Mouse (Mus musculus): ENCODE measurements around the gene Pex26.

The Pex26 gene

DNA sequence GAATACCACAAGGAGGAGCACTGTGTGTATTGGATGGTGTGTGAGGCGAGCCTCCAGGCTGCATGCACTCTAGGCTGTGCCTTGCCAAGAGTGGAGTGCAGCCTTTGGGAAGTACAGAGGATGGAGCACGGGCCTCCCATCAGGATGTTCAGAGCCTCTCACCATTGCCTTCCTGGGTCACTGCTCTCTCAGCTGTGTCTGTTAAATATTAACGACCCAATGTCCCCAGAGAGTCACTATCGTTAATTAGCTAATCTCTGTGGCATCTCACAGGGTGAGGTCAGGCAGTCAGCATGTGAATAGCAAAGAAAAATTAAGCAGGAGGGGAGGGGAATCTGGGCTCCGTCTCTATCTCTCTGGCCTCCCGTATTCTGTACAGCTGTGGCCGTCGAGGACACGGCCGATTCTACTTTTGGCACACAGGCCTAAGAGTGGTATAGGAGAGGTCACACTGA, 17.3 kb upstream of the Pex26 start:
- no peak for DNase-seq (ENCODE audit: low read depth, low spot score)

GRCm38 (mm10) chr6:121167381-121167975, 16.0 kb upstream of the Pex26 start:
- no peak for DNase-seq (ENCODE audit: low read depth, low spot score)

- no peak for DNase-seq (ENCODE audit: low read depth, low spot score)
Observed at GRCm38 (mm10) chr6:121171102-121171501, 12.4 kb upstream of the Pex26 start.

GRCm38 (mm10) chr6:121173471-121173870, 10.0 kb upstream of the Pex26 start:
- DNase-seq (ENCODE audit: low read depth, low spot score): no peak

GRCm38 (mm10) chr6:121174761-121175160, 8.7 kb upstream of the Pex26 start:
- DNase-seq (ENCODE audit: low read depth, low spot score): no peak

DNA sequence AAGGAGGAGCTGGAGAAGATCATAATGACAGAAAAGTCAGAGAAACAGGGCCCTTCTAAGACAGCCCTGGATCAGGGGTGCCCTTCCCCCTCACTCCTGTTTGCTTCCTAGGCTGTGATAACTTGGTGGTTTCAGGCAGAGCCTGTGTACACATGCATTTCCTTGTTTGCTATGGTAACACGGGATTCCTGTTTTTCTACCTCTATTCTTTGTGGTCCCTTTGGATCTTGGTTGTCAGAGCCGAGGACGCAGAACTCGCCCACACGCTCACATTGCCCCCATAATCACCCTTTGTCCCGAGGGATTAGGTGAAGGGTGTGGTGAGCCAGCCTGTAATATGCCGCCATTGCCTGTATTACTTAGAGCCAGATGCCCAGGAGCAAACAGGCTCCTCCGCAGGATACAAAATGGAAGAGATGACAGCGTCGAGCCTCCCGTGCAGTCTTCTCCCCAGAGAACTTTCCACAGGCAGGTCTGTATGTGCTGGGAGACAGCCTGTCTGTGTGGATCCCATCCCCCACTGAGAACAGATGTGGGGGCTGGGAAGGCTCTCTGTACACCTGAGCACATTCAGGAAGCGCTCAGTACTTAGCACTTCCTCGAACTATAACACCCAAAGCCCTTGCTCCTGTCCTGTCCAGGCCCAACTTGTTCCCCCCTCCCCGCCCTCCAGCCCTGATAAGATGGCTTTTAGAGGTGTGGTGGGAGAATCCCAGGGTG, 7.3 kb upstream of the Pex26 start:
- no peak for DNase-seq (ENCODE audit: low read depth, low spot score)

- DNase-seq (ENCODE audit: low read depth, low spot score): no peak
Observed at GRCm38 (mm10) chr6:121176731-121177098, 6.8 kb upstream of the Pex26 start.

DNA sequence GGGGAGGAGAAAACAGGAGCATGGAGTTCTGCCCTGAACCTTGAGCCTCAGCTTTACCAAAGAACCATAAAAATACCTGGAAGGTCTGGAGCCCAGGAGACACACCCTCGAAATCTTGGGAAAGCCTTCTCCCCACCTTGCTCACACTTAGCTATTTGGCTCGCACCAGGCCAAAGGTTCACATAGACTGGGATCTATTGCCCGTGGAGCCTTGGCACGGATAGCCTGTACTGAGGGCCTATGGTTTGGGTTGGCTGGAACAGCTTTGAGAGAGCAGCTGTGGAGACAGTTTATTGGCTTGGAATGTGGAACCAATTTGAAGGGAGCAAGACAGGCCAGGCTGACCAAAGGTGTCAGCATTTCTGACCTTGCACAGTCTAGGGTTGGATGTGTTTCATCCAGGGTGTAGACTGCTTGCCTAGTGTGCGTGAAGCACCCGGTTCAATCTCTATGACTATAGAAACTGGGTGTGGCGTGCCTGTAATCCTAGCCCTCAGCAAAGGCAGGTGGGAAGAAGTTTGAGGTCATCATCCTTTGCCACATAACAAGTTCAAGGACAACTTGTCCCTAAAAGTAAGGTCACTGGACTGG, 6.3 kb upstream of the Pex26 start:
- DNase-seq (ENCODE audit: low read depth, low spot score): no peak

DNA sequence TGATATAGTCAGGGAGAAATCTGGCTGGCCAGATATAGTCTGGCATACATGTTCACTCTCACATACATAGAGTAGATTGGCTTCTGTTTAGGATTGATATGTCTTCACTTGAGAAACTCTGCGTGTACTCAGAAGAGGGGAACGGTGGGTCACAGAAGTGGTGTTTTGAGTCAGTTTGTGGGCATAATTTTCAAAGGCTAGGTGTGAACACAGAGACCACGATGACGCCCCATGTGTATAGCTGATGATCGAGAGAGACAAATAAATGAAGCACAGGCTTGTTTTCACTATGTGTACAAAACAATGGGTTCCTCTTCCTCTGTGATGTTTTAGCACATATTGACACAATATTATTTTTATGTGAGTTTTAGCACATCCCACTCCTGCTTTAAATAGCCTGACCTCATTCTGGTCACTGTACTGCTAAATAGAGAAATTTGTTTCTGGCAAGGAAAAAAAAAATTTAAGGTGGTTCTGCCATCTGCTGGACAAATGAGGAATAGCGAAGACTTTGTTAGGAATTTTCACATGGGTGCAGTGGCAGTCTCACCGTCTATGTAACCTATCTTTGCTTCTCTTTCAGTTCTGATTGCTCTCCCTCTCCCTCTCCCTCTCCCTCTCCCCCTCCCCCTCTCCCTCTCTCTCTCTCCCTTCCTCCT, 4.6 kb upstream of the Pex26 start:
- peak; percentile 70 for DNase-seq (ENCODE audit: low read depth, low spot score)

DNA sequence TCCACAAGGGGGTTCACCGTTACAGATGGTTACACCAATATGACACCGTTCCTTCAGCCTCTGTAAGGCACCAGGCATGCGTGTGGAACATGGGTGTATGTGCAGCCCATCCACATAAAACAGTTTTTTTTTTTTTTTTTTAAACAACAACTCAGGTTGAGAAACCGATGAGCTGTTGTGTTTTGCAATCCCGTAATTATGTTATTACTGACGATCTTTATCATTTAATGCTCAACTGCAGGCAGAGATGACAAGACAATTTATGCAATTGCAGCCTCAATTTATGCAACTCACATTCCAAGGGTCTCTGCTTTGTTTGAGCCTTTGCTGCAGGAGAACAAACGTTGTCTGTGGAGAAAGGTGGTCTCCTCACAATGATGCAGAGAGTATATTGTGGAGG, 3.6 kb upstream of the Pex26 start:
- no peak for DNase-seq (ENCODE audit: low read depth, low spot score)

- DNase-seq (ENCODE audit: low read depth, low spot score): peak; percentile 52
Observed at GRCm38 (mm10) chr6:121184198-121185140, 1.0 kb downstream of the Pex26 start.

- no peak for DNase-seq (ENCODE audit: low read depth, low spot score)
Observed at GRCm38 (mm10) chr6:121185232-121185631, 1.8 kb downstream of the Pex26 start.

- DNase-seq (ENCODE audit: low read depth, low spot score): no peak
Observed at GRCm38 (mm10) chr6:121191261-121192009, 8.0 kb downstream of the Pex26 start.

GRCm38 (mm10) chr6:121194061-121194955, 10.8 kb downstream of the Pex26 start:
- DNase-seq (ENCODE audit: low read depth, low spot score): no peak

- DNase-seq (ENCODE audit: low read depth, low spot score): no peak
Observed at GRCm38 (mm10) chr6:121194956-121195731, 11.7 kb downstream of the Pex26 start.

DNA sequence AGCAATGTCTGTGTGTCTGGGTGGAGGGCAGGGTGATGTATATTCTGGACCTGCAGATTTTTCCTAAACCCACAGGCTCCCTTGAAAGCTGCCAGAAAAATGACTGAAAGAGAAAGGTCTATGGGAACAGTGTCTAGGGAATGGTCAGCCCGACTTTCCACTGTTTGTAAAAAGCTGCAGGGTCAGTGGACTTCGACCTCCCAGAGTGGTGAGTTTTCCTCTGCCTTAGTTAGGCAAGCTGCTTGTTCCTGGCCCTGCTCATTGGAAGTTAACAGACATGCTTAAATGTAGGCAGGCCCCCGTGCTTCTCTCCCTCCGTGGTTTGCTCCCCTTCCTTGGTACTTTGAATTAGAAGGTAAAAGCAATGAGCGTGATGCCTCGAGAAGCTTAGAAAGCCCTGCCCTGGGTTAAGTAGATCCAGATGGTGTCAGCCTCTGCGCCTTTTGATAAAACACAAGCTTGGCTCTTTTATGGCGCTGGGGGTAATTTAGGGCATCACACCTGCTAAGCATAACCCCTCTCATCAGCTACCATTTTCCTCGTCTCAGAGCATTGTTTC, 14.4 kb downstream of the Pex26 start:
- peak; percentile 70 for DNase-seq (ENCODE audit: low read depth, low spot score)

- no peak for DNase-seq (ENCODE audit: low read depth, low spot score)
Observed at GRCm38 (mm10) chr6:121200458-121200857, 17.0 kb downstream of the Pex26 start.

GRCm38 (mm10) chr6:121202026-121202425, 18.6 kb downstream of the Pex26 start:
- DNase-seq (ENCODE audit: low read depth, low spot score): no peak

- no peak for DNase-seq (ENCODE audit: low read depth, low spot score)
Observed at GRCm38 (mm10) chr6:121206481-121206880, 23.0 kb downstream of the Pex26 start.

All from forelimb bud, embryonic 11.5 days (tissue).